Mouse (Mus musculus): ENCODE results near the gene Ntng2. TPM values are rescaled to one million over a fixed set of nuclear protein-coding genes. Genes with fewer than 3 reads are reported as not detected.

Gene Ntng2
- 6.0 and 7.8 TPM in 2 replicates for polyA plus RNA-seq (2012; rRNA removed)

- under 1% methylated on average over 54 of the region's 54 CpGs for WGBS
- DNase-seq (ENCODE audit: low read depth, low spot score), result no peak
Observed at GRCm38 (mm10) chr2:29252599-29253204, at the start of gene Ntng2. Ntng2 (minus strand) TSS chr2:29253005.

- 43% methylated on average over 3 of the region's 3 CpGs for WGBS
- DNase-seq (ENCODE audit: low read depth, low spot score), result no peak
Observed at GRCm38 (mm10) chr2:29295557-29295956, 42.8 kb upstream of the Ntng2 start.

GRCm38 (mm10) chr2:29287651-29288050, 34.8 kb upstream of the Ntng2 start:
- DNase-seq (ENCODE audit: low read depth, low spot score), result no peak
- 57% methylated on average over 5 of the region's 5 CpGs for WGBS

- 63% methylated on average over 5 of the region's 5 CpGs for WGBS
- no peak for DNase-seq (ENCODE audit: low read depth, low spot score)
Observed at GRCm38 (mm10) chr2:29277703-29278121, 24.9 kb upstream of the Ntng2 start.

- 28% methylated on average over 7 of the region's 7 CpGs for WGBS
- DNase-seq (ENCODE audit: low read depth, low spot score), result no peak
Observed at GRCm38 (mm10) chr2:29271803-29272518, 19.2 kb upstream of the Ntng2 start.

- WGBS, result 59% methylated on average over 7 of the region's 7 CpGs
- no peak for DNase-seq (ENCODE audit: low read depth, low spot score)
Observed at GRCm38 (mm10) chr2:29271098-29271497, 18.3 kb upstream of the Ntng2 start.

- 49% methylated on average over 4 of the region's 4 CpGs for WGBS
- no peak for DNase-seq (ENCODE audit: low read depth, low spot score)
Observed at GRCm38 (mm10) chr2:29266810-29267209, 14.0 kb upstream of the Ntng2 start.

GRCm38 (mm10) chr2:29262436-29262915, 9.7 kb upstream of the Ntng2 start:
- no peak for DNase-seq (ENCODE audit: low read depth, low spot score)
- whole genome bisulfite sequencing, result 53% methylated on average over 6 of the region's 6 CpGs

GRCm38 (mm10) chr2:29261126-29261525, 8.3 kb upstream of the Ntng2 start:
- 48% methylated on average over 6 of the region's 6 CpGs for WGBS
- no peak for DNase-seq (ENCODE audit: low read depth, low spot score)

- no peak for DNase-seq (ENCODE audit: low read depth, low spot score)
- 3% methylated on average over 22 of the region's 22 CpGs for WGBS
Observed at GRCm38 (mm10) chr2:29253205-29253865, 530 bp upstream of the Ntng2 start.

GRCm38 (mm10) chr2:29252059-29252598, 676 bp downstream of the Ntng2 start:
- DNase-seq (ENCODE audit: low read depth, low spot score), result no peak
- WGBS, result under 1% methylated on average over 49 of the region's 49 CpGs

GRCm38 (mm10) chr2:29251095-29252058, 1.4 kb downstream of the Ntng2 start:
- no peak for DNase-seq (ENCODE audit: low read depth, low spot score)
- WGBS, result 1% methylated on average over 61 of the region's 61 CpGs

GRCm38 (mm10) chr2:29250263-29251094, 2.3 kb downstream of the Ntng2 start:
- WGBS, result 7% methylated on average over 44 of the region's 44 CpGs
- DNase-seq (ENCODE audit: low read depth, low spot score), result no peak

GRCm38 (mm10) chr2:29249852-29250251, 3.0 kb downstream of the Ntng2 start:
- DNase-seq (ENCODE audit: low read depth, low spot score), result no peak
- WGBS, result 18% methylated on average over 10 of the region's 10 CpGs

- no peak for DNase-seq (ENCODE audit: low read depth, low spot score)
- WGBS, result 45% methylated on average over 3 of the region's 3 CpGs
Observed at GRCm38 (mm10) chr2:29248551-29248950, 4.3 kb downstream of the Ntng2 start.

GRCm38 (mm10) chr2:29247386-29247785, 5.4 kb downstream of the Ntng2 start:
- WGBS, result 68% methylated on average over 2 of the region's 2 CpGs
- no peak for DNase-seq (ENCODE audit: low read depth, low spot score)

GRCm38 (mm10) chr2:29246891-29247290, 5.9 kb downstream of the Ntng2 start:
- WGBS, result 69% methylated on average over 7 of the region's 7 CpGs
- DNase-seq (ENCODE audit: low read depth, low spot score), result no peak

GRCm38 (mm10) chr2:29246275-29246674, 6.5 kb downstream of the Ntng2 start:
- no peak for DNase-seq (ENCODE audit: low read depth, low spot score)
- WGBS, result 70% methylated on average over 3 of the region's 3 CpGs

All from large intestine, adult 2 months (tissue).